ENCODE assay signal across 28 mouse cellular contexts in genomic region chr14:107586715-107587114, GRCm38 (mm10).
DNase-seq lines count a peak whose midpoint lies in the region; ATAC-seq and TF ChIP-seq lines count a peak whose summit lies in the region.
"Had no signal": no experiment of that assay in that cellular context is flagged by ENCODE, and none has a peak within 500 bp of the region (broad histone marks: within the 10 kb centered on the region; RNA-seq: fewer than 3 reads in every experiment).

No protein-coding gene starts in this region.

- H3K27ac ChIP-seq in hindbrain, embryonic 13.5 days: no peak overlapping the region
- H3K27ac ChIP-seq in hindbrain, embryonic 12.5 days: no peak overlapping the region
- H3K27ac ChIP-seq in midbrain, postnatal 0 days (ENCODE audit: low read depth, low read length): no peak overlapping the region
- H3K27ac ChIP-seq in midbrain, embryonic 11.5 days (ENCODE audit: low read depth, low read length): no peak overlapping the region
- H3K27ac ChIP-seq in intestine, embryonic 16.5 days (ENCODE audit: low read length): no peak overlapping the region
- H3K27ac ChIP-seq: heart, embryonic 10.5 days; heart, embryonic 15.5 days; liver, embryonic 14.5 days; macrophage; neural tube, embryonic 12.5 days had no signal

- TF ChIP-seq CTCF in midbrain, postnatal 0 days (IDR thresholded peaks at IDR 0.05): no peak

- H3K27me3 ChIP-seq in hindbrain, embryonic 13.5 days: no peaks in the 10 kb centered on the region
- H3K27me3 ChIP-seq in hindbrain, embryonic 12.5 days: no peaks in the 10 kb centered on the region
- no peaks in the 10 kb centered on the region for H3K27me3 ChIP-seq in midbrain, postnatal 0 days (ENCODE audit: insufficient read depth, low read length)
- no peaks in the 10 kb centered on the region for H3K27me3 ChIP-seq in midbrain, embryonic 11.5 days (ENCODE audit: control insufficient read depth, insufficient read depth, low read length)
- H3K27me3 ChIP-seq in intestine, embryonic 16.5 days (replicated peaks; ENCODE audit: control insufficient read depth, insufficient read depth, low read length): no peaks in the 10 kb centered on the region
- H3K27me3 ChIP-seq: heart, embryonic 15.5 days; neural tube, embryonic 12.5 days had no signal

- H3K9me3 ChIP-seq in hindbrain, embryonic 13.5 days: no peaks in the 10 kb centered on the region
- H3K9me3 ChIP-seq in hindbrain, embryonic 12.5 days (replicated peaks): no peaks in the 10 kb centered on the region
- no peaks in the 10 kb centered on the region for H3K9me3 ChIP-seq in midbrain, postnatal 0 days (ENCODE audit: low read length)
- no peaks in the 10 kb centered on the region for H3K9me3 ChIP-seq in midbrain, embryonic 11.5 days (ENCODE audit: control insufficient read depth, low read length)
- H3K9me3 ChIP-seq in intestine, embryonic 16.5 days (ENCODE audit: control insufficient read depth, low read length): no peaks in the 10 kb centered on the region
- H3K9me3 ChIP-seq: heart, embryonic 10.5 days; heart, embryonic 15.5 days; neural tube, embryonic 12.5 days had no signal

- no peak overlapping the region for H3K4me2 ChIP-seq in hindbrain, embryonic 13.5 days
- H3K4me2 ChIP-seq in hindbrain, embryonic 12.5 days (replicated peaks): no peak overlapping the region
- no peak overlapping the region for H3K4me2 ChIP-seq in midbrain, postnatal 0 days (ENCODE audit: low read depth, low read length, poor library complexity, severe bottlenecking)
- H3K4me2 ChIP-seq in midbrain, embryonic 11.5 days: no peak overlapping the region
- no peak overlapping the region for H3K4me2 ChIP-seq in intestine, embryonic 16.5 days (ENCODE audit: low read depth, low read length)
- H3K4me2 ChIP-seq: heart, embryonic 15.5 days; neural tube, embryonic 12.5 days had no signal

- 0 out of 2 replicates have a peak, but pooled peaks have one; percentile 63 for ATAC-seq in hindbrain, embryonic 13.5 days (ENCODE audit: low FRiP score)
- no peak for ATAC-seq in hindbrain, embryonic 12.5 days (ENCODE audit: low FRiP score)
- ATAC-seq in midbrain, postnatal 0 days (ENCODE audit: low FRiP score): no peak; the same call in 1 of the 2 replicates
- no peak for ATAC-seq in midbrain, embryonic 11.5 days (ENCODE audit: low FRiP score)
- ATAC-seq in intestine, embryonic 16.5 days: no peak
- ATAC-seq: CD4-positive, CD25-positive, alpha-beta regulatory T cell, adult 4 months; intestine, postnatal 0 days; midbrain, embryonic 16.5 days had no signal

- DNase-seq in cerebellum, postnatal 14 days: peak; percentile 4 to 25
- DNase-seq in cerebellum, postnatal 4 days (ENCODE audit: low spot score in 2 of 2): no peak
- DNase-seq in midbrain, postnatal 0 days (ENCODE audit: low spot score): peak; percentile 56
- DNase-seq in midbrain, embryonic 11.5 days (ENCODE audit: low spot score, missing footprints): no peak
- DNase-seq: adrenal gland, postnatal 14 days; cerebellum, adult 9-11 months; gastrocnemius, postnatal 25 days; heart, adult 11 months; kidney, adult 9 months; kidney, postnatal 10 days; layer of hippocampus, postnatal 36 days; liver; lung, adult 2 months; lung, postnatal 10 days; thymus, adult 2 months; thymus, postnatal 36 days had no signal

- no peaks in the 10 kb centered on the region for H3K4me1 ChIP-seq in hindbrain, embryonic 13.5 days (replicated peaks)
- H3K4me1 ChIP-seq in hindbrain, embryonic 12.5 days: no peaks in the 10 kb centered on the region
- H3K4me1 ChIP-seq in midbrain, postnatal 0 days (ENCODE audit: insufficient read depth, low read length): no peaks in the 10 kb centered on the region
- no peaks in the 10 kb centered on the region for H3K4me1 ChIP-seq in midbrain, embryonic 11.5 days (ENCODE audit: control insufficient read depth, insufficient read depth, low read length)
- no peaks in the 10 kb centered on the region for H3K4me1 ChIP-seq in intestine, embryonic 16.5 days (ENCODE audit: control insufficient read depth, insufficient read depth, low read length)
- H3K4me1 ChIP-seq: heart, embryonic 10.5 days; heart, embryonic 15.5 days; neural tube, embryonic 12.5 days had no signal

- H3K9ac ChIP-seq in hindbrain, embryonic 13.5 days: no peak overlapping the region
- H3K9ac ChIP-seq in hindbrain, embryonic 12.5 days: no peak overlapping the region
- H3K9ac ChIP-seq in midbrain, postnatal 0 days (replicated peaks; ENCODE audit: low read length, poor library complexity, severe bottlenecking): no peak overlapping the region
- H3K9ac ChIP-seq in midbrain, embryonic 11.5 days (ENCODE audit: low read length): no peak overlapping the region
- no peak overlapping the region for H3K9ac ChIP-seq in intestine, embryonic 16.5 days (ENCODE audit: low read depth, low read length)
- H3K9ac ChIP-seq: heart, embryonic 15.5 days; liver, embryonic 14.5 days; neural tube, embryonic 12.5 days had no signal

- no peak overlapping the region for H3K4me3 ChIP-seq in hindbrain, embryonic 13.5 days
- H3K4me3 ChIP-seq in hindbrain, embryonic 12.5 days: no peak overlapping the region
- H3K4me3 ChIP-seq in midbrain, postnatal 0 days (ENCODE audit: low read depth, low read length): no peak overlapping the region
- no peak overlapping the region for H3K4me3 ChIP-seq in midbrain, embryonic 11.5 days (ENCODE audit: low read depth, low read length)
- H3K4me3 ChIP-seq in intestine, embryonic 16.5 days (ENCODE audit: low read length): no peak overlapping the region
- H3K4me3 ChIP-seq: heart, embryonic 10.5 days; heart, embryonic 15.5 days; myocyte; neural tube, embryonic 12.5 days had no signal

- no peaks in the 10 kb centered on the region for H3K36me3 ChIP-seq in hindbrain, embryonic 13.5 days
- no peaks in the 10 kb centered on the region for H3K36me3 ChIP-seq in hindbrain, embryonic 12.5 days
- no peaks in the 10 kb centered on the region for H3K36me3 ChIP-seq in midbrain, postnatal 0 days (ENCODE audit: insufficient read depth, low read length)
- no peaks in the 10 kb centered on the region for H3K36me3 ChIP-seq in midbrain, embryonic 11.5 days (ENCODE audit: control insufficient read depth, insufficient read depth, low read length)
- no peaks in the 10 kb centered on the region for H3K36me3 ChIP-seq in intestine, embryonic 16.5 days (ENCODE audit: control insufficient read depth, insufficient read depth, low read length)
- H3K36me3 ChIP-seq: heart, embryonic 10.5 days; heart, embryonic 15.5 days; neural tube, embryonic 12.5 days had no signal

Comparison
In these comparisons a context has a peak if more than half of its experiments do, and no peak if none do; other contexts are left out.
1. DNase-seq: peak in cerebellum, postnatal 14 days (2 of 2) and midbrain, postnatal 0 days (single experiment); none in cerebellum, postnatal 4 days (0 of 2) and midbrain, embryonic 11.5 days (single experiment).